ENCODE assay signal across 10 mouse cellular contexts in the genomic region with DNA sequence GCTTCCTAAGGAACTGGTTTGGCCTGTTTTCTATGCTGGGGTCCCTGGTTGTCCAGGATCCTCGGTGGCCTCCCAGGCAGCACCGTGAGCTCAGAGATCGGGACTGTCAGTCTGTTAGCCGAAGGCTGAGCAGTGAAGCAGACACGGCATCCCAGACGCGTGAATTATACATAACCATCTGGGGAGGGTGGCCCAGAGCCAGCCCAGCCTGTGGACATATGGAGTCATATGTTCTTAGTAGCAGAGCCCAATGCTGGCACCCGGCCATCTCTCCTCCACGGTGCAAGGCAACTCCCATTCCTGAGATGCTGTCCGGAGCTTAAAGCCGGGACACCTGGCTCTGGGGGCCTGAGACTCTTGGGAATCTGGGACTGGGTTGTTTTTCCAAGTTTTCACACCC. TPM values are rescaled to one million over a fixed set of nuclear protein-coding genes. Genes with fewer than 3 reads are reported as not detected.
A peak's percentile ranks its signal among the peaks of the same experiment; 100 is the strongest.
DNase-seq lines count a peak whose midpoint lies in the region; ATAC-seq lines count a peak whose summit lies in the region.
"Had no signal": no experiment of that assay in that cellular context is flagged by ENCODE, and none has a peak within 500 bp of the region (broad histone marks: within the 10 kb centered on the region; RNA-seq: fewer than 3 reads in every experiment).

No protein-coding gene starts in this region.

- no peaks in the 10 kb centered on the region for H3K36me3 ChIP-seq in hindbrain, embryonic 12.5 days
- no peaks in the 10 kb centered on the region for H3K36me3 ChIP-seq in hindbrain, embryonic 10.5 days
- no peaks in the 10 kb centered on the region for H3K36me3 ChIP-seq in limb, embryonic 15.5 days
- H3K36me3 ChIP-seq: midbrain, embryonic 12.5 days had no signal

- H3K4me2 ChIP-seq in hindbrain, embryonic 12.5 days (replicated peaks) = no peak overlapping the region
- no peak overlapping the region for H3K4me2 ChIP-seq in limb, embryonic 15.5 days
- H3K4me2 ChIP-seq: midbrain, embryonic 12.5 days had no signal

- no peak overlapping the region for H3K4me3 ChIP-seq in hindbrain, embryonic 12.5 days
- H3K4me3 ChIP-seq in hindbrain, embryonic 10.5 days = no peak overlapping the region
- H3K4me3 ChIP-seq in limb, embryonic 15.5 days = no peak overlapping the region
- H3K4me3 ChIP-seq: erythroblast, embryonic 14.5 days; midbrain, embryonic 12.5 days had no signal

- DNase-seq in hindbrain, embryonic 10.5 days (ENCODE audit: low spot score) = no peak
- DNase-seq in cerebellum, adult 11-12 months = peak; percentile 87
- DNase-seq in frontal cortex, postnatal 25 days (ENCODE audit: low spot score in 2 of 2) = peak; percentile 60 to 65
- DNase-seq in thymus, postnatal 10 days (ENCODE audit: low spot score in 2 of 2) = no peak
- DNase-seq in thymus, postnatal 25 days = no peak
- DNase-seq in ovary, adult 18-20 months (ENCODE audit: low spot score) = no peak

- H3K27me3 ChIP-seq in hindbrain, embryonic 12.5 days = peaks cover 3% of the 10 kb centered on the region
- no peaks in the 10 kb centered on the region for H3K27me3 ChIP-seq in hindbrain, embryonic 10.5 days (ENCODE audit: insufficient read depth, poor library complexity, severe bottlenecking)
- H3K27me3 ChIP-seq in limb, embryonic 15.5 days = no peaks in the 10 kb centered on the region

- WGBS in hindbrain, embryonic 12.5 days = 61% methylated on average over 11 of the region's 11 CpGs
- 87% methylated on average over 11 of the region's 11 CpGs for WGBS in hindbrain, embryonic 10.5 days
- WGBS in limb, embryonic 15.5 days = 31% methylated on average over 11 of the region's 11 CpGs

- ATAC-seq in hindbrain, embryonic 12.5 days (ENCODE audit: low FRiP score) = peak; percentile 58
- ATAC-seq in limb, embryonic 15.5 days (ENCODE audit: insufficient number of reproducible peaks, low FRiP score, low TSS enrichment, low read depth) = peak; percentile 53; the same call in 1 of the 2 replicates

- no peak overlapping the region for H3K9ac ChIP-seq in hindbrain, embryonic 12.5 days
- no peak overlapping the region for H3K9ac ChIP-seq in limb, embryonic 15.5 days
- H3K9ac ChIP-seq: midbrain, embryonic 12.5 days had no signal

- H3K4me1 ChIP-seq in hindbrain, embryonic 12.5 days = no peaks in the 10 kb centered on the region; the same call in 1 of the 2 replicates
- H3K4me1 ChIP-seq in hindbrain, embryonic 10.5 days (replicated peaks) = no peaks in the 10 kb centered on the region
- peaks cover 13% of the 10 kb centered on the region for H3K4me1 ChIP-seq in limb, embryonic 15.5 days
- H3K4me1 ChIP-seq: midbrain, embryonic 12.5 days had no signal

- H3K9me3 ChIP-seq in hindbrain, embryonic 12.5 days (replicated peaks) = no peaks in the 10 kb centered on the region; the same call in 1 of the 2 replicates
- peaks cover 3% of the 10 kb centered on the region; the same call in 1 of the 2 replicates for H3K9me3 ChIP-seq in hindbrain, embryonic 10.5 days
- H3K9me3 ChIP-seq in limb, embryonic 15.5 days = no peaks in the 10 kb centered on the region
- H3K9me3 ChIP-seq: midbrain, embryonic 12.5 days had no signal

- no peak overlapping the region for H3K27ac ChIP-seq in hindbrain, embryonic 12.5 days
- H3K27ac ChIP-seq in hindbrain, embryonic 10.5 days = no peak overlapping the region
- H3K27ac ChIP-seq in limb, embryonic 15.5 days = no peak overlapping the region
- H3K27ac ChIP-seq: midbrain, embryonic 12.5 days had no signal

RNA-seq across cellular contexts. Expression of gene Myl2, which starts 19.8 kb away (rescaled TPM):
- 2.5 and 3.0 TPM in 2 replicates for polyA plus RNA-seq in hindbrain, embryonic 12.5 days (2016; fragmentation: Nextera tagmentation; extraction: Ambion mirVana)
- polyA plus RNA-seq in hindbrain, embryonic 10.5 days (2016; fragmentation: Nextera tagmentation; extraction: Ambion mirVana) = 0.59 and 1.4 TPM in 2 replicates
- polyA plus RNA-seq in limb, embryonic 15.5 days (2015; fragmentation: Nextera tagmentation; extraction: Ambion mirVana) = 6.5 and 27.8 TPM in 2 replicates
- polyA plus RNA-seq: erythroblast, embryonic 14.5 days had no signal

RNA-seq across cellular contexts. Expression of gene Cux2, which starts 31.0 kb away (rescaled TPM):
- 25.7 and 27.0 TPM in 2 replicates for polyA plus RNA-seq in hindbrain, embryonic 12.5 days (2016; fragmentation: Nextera tagmentation; extraction: Ambion mirVana)
- polyA plus RNA-seq in hindbrain, embryonic 10.5 days (2016; fragmentation: Nextera tagmentation; extraction: Ambion mirVana) = 4.5 and 12.0 TPM in 2 replicates
- polyA plus RNA-seq in limb, embryonic 15.5 days (2015; fragmentation: Nextera tagmentation; extraction: Ambion mirVana) = 2.0 and 2.5 TPM in 2 replicates

RNA-seq across cellular contexts. Expression of gene Ccdc63, which starts 59.7 kb away (rescaled TPM):
- not detected in 2 replicates for polyA plus RNA-seq in hindbrain, embryonic 12.5 days (2016; fragmentation: Nextera tagmentation; extraction: Ambion mirVana)
- polyA plus RNA-seq in hindbrain, embryonic 10.5 days (2016; fragmentation: Nextera tagmentation; extraction: Ambion mirVana) = 0.12 TPM in 1 of 2 replicates, not detected in the other
- polyA plus RNA-seq in limb, embryonic 15.5 days (2015; fragmentation: Nextera tagmentation; extraction: Ambion mirVana) = 0.09 and 0.11 TPM in 2 replicates
- polyA plus RNA-seq: erythroblast, embryonic 14.5 days; midbrain, embryonic 12.5 days had no signal

Comparison
In these comparisons a context has a peak if more than half of its experiments do, and no peak if none do; other contexts are left out.
1. DNase-seq: peak in cerebellum, adult 11-12 months (single experiment) and frontal cortex, postnatal 25 days (2 of 2); none in hindbrain, embryonic 10.5 days (single experiment), thymus, postnatal 10 days (0 of 2), thymus, postnatal 25 days (single experiment) and ovary, adult 18-20 months (single experiment).